11 mouse cellular contexts compared by ENCODE assay signal in genomic region chr5:118113617-118114016, GRCm38 (mm10). TPM values are rescaled to one million over a fixed set of nuclear protein-coding genes. Genes with fewer than 3 reads are reported as not detected.
A peak's percentile ranks its signal among the peaks of the same experiment; 100 is the strongest.
DNase-seq lines count a peak whose midpoint lies in the region; TF ChIP-seq lines count a peak whose summit lies in the region.
"Had no signal": no experiment of that assay in that cellular context is flagged by ENCODE, and none has a peak within 500 bp of the region (broad histone marks: within the 10 kb centered on the region; RNA-seq: fewer than 3 reads in every experiment).

No protein-coding gene starts in this region.

- H3K36me3 ChIP-seq in ES-Bruce4 (ENCODE audit: control insufficient read depth, insufficient read depth, low read length, poor library complexity, severe bottlenecking): peaks cover 3% of the 10 kb centered on the region; the same call in 1 of the 2 replicates

- TF ChIP-seq CTCF in ES-Bruce4 (IDR thresholded peaks at IDR 0.05; ENCODE audit: low read depth, low read length): peak; percentile 37

- H3K27me3 ChIP-seq in ES-Bruce4 (ENCODE audit: control insufficient read depth, insufficient read depth, low read length, poor library complexity, severe bottlenecking): no peaks in the 10 kb centered on the region

- no peak overlapping the region for H3K27ac ChIP-seq in ES-Bruce4 (ENCODE audit: insufficient read depth, low read length)
- H3K27ac ChIP-seq: liver, embryonic 14.5 days had no signal

- intact Hi-C loops in gastrocnemius, postnatal 36 days (cut with DNase I): no loop called here

- peak; percentile 61 for DNase-seq in 416B (ENCODE audit: low read depth)
- DNase-seq in frontal cortex, adult 2 months (ENCODE audit: extremely low spot score in 1 of 2, low spot score in 1 of 2): peak; percentile 77 to 89
- DNase-seq in left cerebral cortex, adult 8-10 months (ENCODE audit: low spot score in 2 of 2): peak; percentile 60 to 92
- no peak for DNase-seq in heart, adult 18-20 months
- no peak for DNase-seq in retina, postnatal 1 day
- DNase-seq in ovary, adult 18-20 months (ENCODE audit: low spot score): no peak
- DNase-seq in gastrocnemius, postnatal 36 days: no peak
- DNase-seq: kidney, adult 18-20 months had no signal

- H3K4me1 ChIP-seq in ES-Bruce4 (ENCODE audit: control insufficient read depth, insufficient read depth, low read length): no peaks in the 10 kb centered on the region

- H3K9me3 ChIP-seq in ES-Bruce4 (replicated peaks; ENCODE audit: control insufficient read depth, insufficient read depth, low read length, poor library complexity, severe bottlenecking): no peaks in the 10 kb centered on the region

- no peak overlapping the region for H3K4me3 ChIP-seq in ES-Bruce4 (ENCODE audit: low read depth, low read length)

- TF ChIP-seq EP300 in ES-Bruce4 (IDR thresholded peaks at IDR 0.05; ENCODE audit: insufficient read depth, low read depth, low read length): no peak

- TF ChIP-seq POLR2A in ES-Bruce4 (IDR thresholded peaks at IDR 0.05; ENCODE audit: insufficient read depth, low read length): no peak

- H3K9ac ChIP-seq in ES-Bruce4 (ENCODE audit: low read depth, poor library complexity, severe bottlenecking): no peak overlapping the region
- H3K9ac ChIP-seq: liver, embryonic 14.5 days had no signal

RNA-seq across cellular contexts. Expression of gene Fbxw8, which starts 41.6 kb away (rescaled TPM):
- polyA plus RNA-seq in ES-Bruce4 (2011; ENCODE audit: insufficient read depth, insufficient read length, low read depth, missing spikeins): 36.3 and 37.1 TPM in 2 replicates
- 29.2 and 30.2 TPM in 2 replicates for polyA plus RNA-seq in frontal cortex, adult 2 months (2012; rRNA removed)
- total RNA-seq in left cerebral cortex, adult 8-10 months (2022): 10 to 100 TPM; 30.5 to 33.5 (median 31.6) TPM
- 10 to 100 TPM; 38.2 to 41.2 TPM for total RNA-seq in heart, adult 18-20 months (2021)
- total RNA-seq in gastrocnemius, postnatal 36 days (2021): 10 to 100 TPM; 17.8 to 19.1 TPM

RNA-seq across cellular contexts. Expression of gene Hrk, which starts 50.8 kb away (rescaled TPM):
- 1.3 and 1.6 TPM in 2 replicates for polyA plus RNA-seq in ES-Bruce4 (2011; ENCODE audit: insufficient read depth, insufficient read length, low read depth, missing spikeins)
- polyA plus RNA-seq in frontal cortex, adult 2 months (2012; rRNA removed): 17.0 and 22.1 TPM in 2 replicates
- 10 to 100 TPM; 20.5 to 24.4 (median 22.5) TPM for total RNA-seq in left cerebral cortex, adult 8-10 months (2022)
- under 1 TPM; 0.40 to 0.44 TPM for total RNA-seq in heart, adult 18-20 months (2021)
- under 1 TPM; 0.10 to 0.20 TPM for total RNA-seq in gastrocnemius, postnatal 36 days (2021)
- polyA plus RNA-seq: spleen, adult 2 months had no signal

Comparison
In these comparisons a context has a peak if more than half of its experiments do, and no peak if none do; other contexts are left out.
1. DNase-seq: peak in 416B (single experiment), frontal cortex, adult 2 months (2 of 2) and left cerebral cortex, adult 8-10 months (2 of 2); none in heart, adult 18-20 months (0 of 2), retina, postnatal 1 day (single experiment), ovary, adult 18-20 months (single experiment) and gastrocnemius, postnatal 36 days (0 of 2).
2. RNA of gene Hrk, which starts 50.8 kb away (total RNA-seq): 20.5 to 24.4 TPM in left cerebral cortex, adult 8-10 months; 0.40 to 0.44 TPM in heart, adult 18-20 months and 0.10 to 0.20 TPM in gastrocnemius, postnatal 36 days; every median in the first group is over 10 times any median in the second.